Mouse (Mus musculus) naive thymus-derived CD4-positive, alpha-beta T cell, adult 5 months (primary cell): ENCODE results near the gene Per2. TPM values are rescaled to one million over a fixed set of nuclear protein-coding genes. Genes with fewer than 3 reads are reported as not detected.

Source experiments
- polyA plus RNA-seq: library from polyadenylated mRNA; unstranded; fragments of 100-300 nt; shearing (Covaris generic); gene quantifications from one replicate; pipeline ENCODE4 v1.2.1, GENCODE M21; 2017

The Per2 gene
- 8.5 TPM for polyA plus RNA-seq

GRCm38 (mm10) chr1:91459059-91459809, at the start of gene Per2:
Per2 (minus strand) TSS chr1:91459324.

GRCm38 (mm10) chr1:91494457-91495140, 35.5 kb upstream of the Per2 start, which contains the start of gene Traf3ip1:
Traf3ip1 (plus strand) TSS chr1:91494647.

GRCm38 (mm10) chr1:91413898-91414594, 45.1 kb downstream of the Per2 start, which contains the start of gene Hes6:
Hes6 (minus strand) TSS chr1:91414038.

GRCm38 (mm10) chr1:91398260-91399062, 60.7 kb downstream of the Per2 start, which contains the start of gene Ilkap:
Ilkap (minus strand) TSS chr1:91398815.

GRCm38 (mm10) chr1:91366215-91367108, 92.7 kb downstream of the Per2 start, which contains the start of gene Erfe:
Erfe (plus strand) TSS chr1:91366430.

Other genes starting within 250 kb of the Per2 start
- 51.0 TPM for gene Ube2f, start 209.0 kb downstream of the Per2 start, polyA plus RNA-seq
- gene Scly, start 161.0 kb downstream of the Per2 start, polyA plus RNA-seq = 16.2 TPM
- not detected for gene Espnl, start 137.2 kb downstream of the Per2 start, polyA plus RNA-seq
- not detected for gene Klhl30, start 108.3 kb downstream of the Per2 start, polyA plus RNA-seq
- gene Erfe, start 92.9 kb downstream of the Per2 start, polyA plus RNA-seq = not detected
- 125 TPM for gene Ilkap, start 60.5 kb downstream of the Per2 start, polyA plus RNA-seq
- 42.5 TPM for gene Hes6, start 45.3 kb downstream of the Per2 start, polyA plus RNA-seq
- gene Traf3ip1, start 35.3 kb upstream of the Per2 start, polyA plus RNA-seq = 4.4 TPM
- gene Asb1, start 81.2 kb upstream of the Per2 start, polyA plus RNA-seq = 6.9 TPM